Mouse (Mus musculus) heart, postnatal 4 days (tissue): ENCODE results near the gene Fam8a1. TPM values are rescaled to one million over a fixed set of nuclear protein-coding genes. Genes with fewer than 3 reads are reported as not detected.

Source experiments
- DNase-seq: peaks from one replicate; pipeline ENCODE4 v3.0.0; 2021
- total RNA-seq, 2 experiments: library from RNA; stranded (reverse); gene quantifications; 2 replicates each; pipeline ENCODE4 v1.2.3; 2021

Fam8a1 gene
- total RNA-seq, 2 experiments from 2014 or later: 46.3 to 47.7 TPM

DNA sequence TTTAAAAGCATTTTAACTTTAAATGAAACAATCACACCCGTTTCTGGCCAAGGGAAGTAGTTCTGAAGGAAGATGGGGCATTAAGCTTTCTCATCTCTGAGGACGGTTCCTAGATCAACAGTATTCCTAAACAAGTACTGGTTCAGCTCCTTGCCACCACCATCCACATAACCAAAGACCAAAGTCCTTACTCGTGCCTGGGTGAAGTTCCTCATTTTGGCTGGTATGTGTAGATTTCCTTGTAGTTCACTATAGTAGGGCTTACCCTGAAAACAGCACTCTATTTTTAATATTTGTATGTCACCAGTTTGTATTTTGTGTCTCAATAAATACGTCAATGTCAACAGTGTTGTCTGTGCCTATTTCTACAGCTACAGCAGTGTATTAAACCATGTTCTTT lies 8.4 kb downstream of the Fam8a1 start:
- DNase-seq: no peak

DNA sequence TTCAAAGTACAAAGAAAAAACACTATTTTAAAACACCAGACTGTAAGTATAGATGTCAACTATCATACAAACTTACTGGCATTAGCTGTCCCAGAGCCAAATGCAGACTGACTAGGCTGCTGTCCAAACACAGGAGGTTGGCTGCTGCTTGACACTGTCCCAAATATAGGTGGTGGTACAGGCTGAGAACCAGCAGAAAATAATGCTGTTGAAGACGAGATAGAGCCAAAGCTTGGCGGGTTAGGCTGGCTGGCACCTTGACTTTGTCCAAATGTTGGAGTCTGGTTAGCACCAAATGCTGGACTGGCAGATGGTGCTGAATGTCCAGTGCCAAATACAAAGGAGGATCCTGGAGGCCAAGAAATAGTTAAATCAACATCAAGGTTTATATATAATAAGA lies 13.6 kb downstream of the Fam8a1 start:
- peak; percentile 57 for DNase-seq

DNA sequence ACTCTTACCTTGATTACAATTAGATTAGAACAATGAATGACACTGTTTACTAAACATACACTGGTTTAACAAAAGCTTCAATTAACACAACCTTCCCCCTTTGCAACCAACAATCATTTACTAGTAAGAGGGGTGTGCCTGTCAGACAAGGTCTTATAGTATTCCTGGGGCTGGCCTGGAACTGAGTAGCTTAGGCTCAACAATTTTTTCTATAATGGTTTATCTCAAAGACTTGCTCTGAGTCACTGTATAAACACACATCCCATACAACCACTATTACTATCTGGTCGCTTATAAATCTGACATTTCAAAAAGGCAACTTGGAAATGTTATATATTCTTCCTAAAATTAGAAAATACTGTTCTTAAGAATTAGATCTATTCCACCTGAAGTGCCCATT lies 14.0 kb downstream of the Fam8a1 start:
- no peak for DNase-seq

DNA sequence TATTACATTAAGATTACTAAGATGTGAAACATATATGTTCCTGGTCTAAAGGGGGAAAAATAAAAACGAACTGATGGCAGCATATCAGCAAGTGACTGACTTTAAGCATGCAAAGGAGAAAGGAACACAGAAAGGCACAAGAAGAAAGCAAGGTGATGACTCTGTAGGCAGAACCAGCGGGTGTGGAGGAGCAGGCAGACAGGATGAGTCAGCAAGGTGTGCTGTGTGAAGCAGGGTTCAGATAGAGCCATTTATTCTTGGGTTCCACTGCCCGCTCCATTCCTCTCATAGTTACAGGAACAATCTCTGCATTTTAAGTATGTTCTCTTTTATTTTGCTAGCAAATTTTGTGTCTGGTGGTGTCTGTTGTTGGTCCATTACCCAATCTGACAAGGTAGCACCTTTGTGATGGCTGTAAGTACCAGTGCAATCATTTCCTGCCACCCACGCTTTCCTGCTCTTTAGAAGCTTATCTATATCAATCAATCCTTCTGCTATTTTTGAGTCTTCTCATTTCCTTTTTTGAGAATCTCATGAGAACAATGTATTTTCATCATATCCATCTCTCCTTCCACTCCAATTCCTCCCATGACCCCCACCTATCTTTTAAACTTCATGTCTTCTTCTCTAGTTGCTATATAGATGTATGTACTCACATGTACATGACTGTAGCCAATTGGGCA lies 21.4 kb downstream of the Fam8a1 start:
- no peak for DNase-seq

DNA sequence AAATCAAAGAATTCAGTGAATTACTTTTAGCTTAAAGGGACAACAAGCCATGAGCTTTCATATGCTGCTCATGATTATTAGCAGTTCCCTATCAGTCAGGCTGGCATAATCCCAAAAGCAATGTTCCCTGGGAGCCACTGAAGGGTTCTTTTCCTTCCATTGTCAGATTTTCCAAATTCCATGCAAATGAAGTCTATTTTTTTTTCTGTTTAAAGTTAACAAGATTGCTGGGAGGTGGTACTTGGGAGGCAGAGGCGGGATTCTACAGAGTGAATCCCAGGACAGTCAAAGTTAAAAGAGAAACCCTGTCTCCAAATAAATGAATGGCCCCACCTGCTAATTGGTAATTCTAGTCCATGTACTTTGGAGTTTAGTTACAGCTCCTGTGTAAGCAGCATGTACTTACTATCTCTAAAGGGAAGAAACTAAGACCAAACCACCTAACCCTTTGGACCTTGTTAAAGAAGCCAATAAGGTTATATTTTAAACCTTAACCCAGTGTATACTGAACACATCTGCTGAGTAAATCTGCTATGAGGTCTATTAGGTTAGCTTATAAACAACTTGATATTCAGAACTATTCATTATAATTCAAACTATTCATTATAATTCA lies 26.1 kb downstream of the Fam8a1 start:
- no peak for DNase-seq

DNA sequence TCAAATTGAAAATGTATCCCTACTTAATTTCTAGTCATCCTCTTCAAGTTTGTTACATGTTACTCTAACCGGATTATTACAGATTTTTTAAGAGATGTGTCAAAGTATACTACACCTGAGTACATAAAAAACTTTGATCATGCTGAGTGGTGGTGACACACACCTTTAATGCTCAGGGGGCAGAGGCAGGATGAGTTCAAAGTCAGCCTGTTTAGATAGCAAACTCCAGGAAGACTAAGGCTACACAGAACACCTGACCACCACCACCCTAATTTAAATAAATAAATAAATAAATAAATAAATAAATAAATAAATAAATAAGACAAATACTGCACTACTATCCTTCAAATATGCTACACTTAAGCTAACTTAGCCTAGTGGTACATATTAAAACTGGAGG lies 26.6 kb downstream of the Fam8a1 start:
- no peak for DNase-seq

DNA sequence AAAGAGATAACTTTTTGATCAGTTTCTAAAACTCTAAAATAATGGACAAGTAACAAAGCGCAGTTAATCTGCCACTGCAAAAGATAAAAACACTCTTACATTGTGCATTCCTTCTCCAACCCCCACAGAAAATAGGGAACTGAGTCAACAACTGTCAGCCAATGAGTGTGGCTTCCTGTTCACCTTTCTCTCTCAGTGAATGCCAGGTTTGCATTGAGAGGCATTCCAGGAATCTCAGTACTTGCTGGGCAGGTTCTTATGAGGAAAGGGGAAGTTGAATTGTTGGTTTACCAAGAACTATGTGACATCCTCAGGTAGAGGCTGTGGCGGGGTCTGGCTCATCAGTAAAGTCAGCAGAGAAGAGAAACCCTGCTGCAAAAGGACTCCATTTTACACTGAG lies 27.5 kb downstream of the Fam8a1 start:
- no peak for DNase-seq

DNA sequence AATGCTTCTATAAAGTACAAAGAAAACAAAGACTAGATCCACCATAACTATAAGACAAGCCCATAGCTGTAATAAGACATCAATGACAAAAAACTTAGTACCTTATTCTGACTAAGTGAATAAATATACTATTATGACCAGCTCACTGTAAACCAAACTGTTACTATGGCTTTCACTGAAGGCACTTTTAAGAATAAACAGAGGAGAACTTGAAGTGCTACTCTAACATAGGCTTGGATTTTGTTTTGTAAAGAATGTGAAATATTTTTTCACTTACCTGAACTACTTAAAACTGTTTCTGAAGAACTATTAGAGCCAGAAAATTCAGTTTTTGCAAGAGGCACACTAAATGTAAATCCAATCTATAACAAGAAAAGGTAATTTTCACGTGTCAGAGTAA lies 30.1 kb downstream of the Fam8a1 start:
- no peak for DNase-seq

DNA sequence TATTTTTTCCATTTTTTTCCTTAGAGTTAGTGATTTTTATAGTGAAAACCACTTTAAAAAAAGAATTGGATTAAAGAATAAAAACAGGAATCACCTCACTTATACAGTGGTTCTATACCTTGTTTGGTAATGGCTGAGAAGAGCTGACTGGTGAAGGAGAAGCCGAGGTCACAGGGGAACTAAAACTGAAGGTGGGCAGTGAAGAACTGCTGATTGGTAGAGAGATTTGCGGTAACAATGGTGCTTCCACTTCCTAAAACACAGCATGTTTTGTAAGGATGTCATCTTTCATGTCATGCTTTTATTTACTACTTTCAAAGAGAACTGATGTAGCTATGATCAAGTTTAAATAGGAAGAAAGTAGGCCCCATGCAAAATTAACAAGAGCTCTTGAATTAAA lies 32.2 kb downstream of the Fam8a1 start:
- DNase-seq: no peak

DNA sequence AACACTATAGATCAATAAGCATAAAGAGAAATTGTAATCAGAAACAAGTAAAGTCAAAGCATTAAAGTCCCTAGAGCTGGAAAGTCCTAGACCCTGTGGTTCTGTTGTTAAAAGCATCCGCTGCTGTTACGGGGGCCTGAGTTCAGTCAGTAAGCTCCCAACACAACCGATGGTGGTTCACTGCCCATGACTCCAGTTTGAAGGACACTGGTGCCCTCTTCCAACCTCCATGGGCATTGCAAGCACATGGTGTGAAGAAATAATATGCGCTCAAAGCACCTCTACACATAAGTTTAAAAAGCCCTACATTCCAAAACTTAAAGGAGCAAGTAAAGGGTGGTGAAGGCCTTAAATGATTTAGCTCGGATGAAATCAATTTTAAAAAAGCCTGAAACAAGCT lies 33.8 kb downstream of the Fam8a1 start:
- DNase-seq: no peak

DNA sequence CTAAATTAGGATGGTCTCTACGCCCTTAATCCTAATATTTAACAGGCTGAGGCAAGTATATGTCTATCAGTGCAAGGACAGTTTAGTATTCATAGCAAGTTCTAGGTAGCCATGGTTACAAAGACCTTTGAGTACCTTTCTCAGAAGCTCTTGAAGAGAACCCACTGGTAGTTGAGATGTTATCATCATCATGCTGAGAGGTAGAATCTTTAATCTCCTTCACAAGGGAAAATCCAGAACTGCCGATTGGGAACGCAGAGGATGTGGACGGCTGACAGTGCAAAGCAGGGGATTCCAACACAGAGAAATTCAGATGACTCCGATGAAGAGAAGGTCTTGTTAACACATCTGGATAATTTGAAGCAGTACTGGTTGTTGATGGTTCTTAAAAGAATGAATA lies 44.2 kb downstream of the Fam8a1 start:
- no peak for DNase-seq

DNA sequence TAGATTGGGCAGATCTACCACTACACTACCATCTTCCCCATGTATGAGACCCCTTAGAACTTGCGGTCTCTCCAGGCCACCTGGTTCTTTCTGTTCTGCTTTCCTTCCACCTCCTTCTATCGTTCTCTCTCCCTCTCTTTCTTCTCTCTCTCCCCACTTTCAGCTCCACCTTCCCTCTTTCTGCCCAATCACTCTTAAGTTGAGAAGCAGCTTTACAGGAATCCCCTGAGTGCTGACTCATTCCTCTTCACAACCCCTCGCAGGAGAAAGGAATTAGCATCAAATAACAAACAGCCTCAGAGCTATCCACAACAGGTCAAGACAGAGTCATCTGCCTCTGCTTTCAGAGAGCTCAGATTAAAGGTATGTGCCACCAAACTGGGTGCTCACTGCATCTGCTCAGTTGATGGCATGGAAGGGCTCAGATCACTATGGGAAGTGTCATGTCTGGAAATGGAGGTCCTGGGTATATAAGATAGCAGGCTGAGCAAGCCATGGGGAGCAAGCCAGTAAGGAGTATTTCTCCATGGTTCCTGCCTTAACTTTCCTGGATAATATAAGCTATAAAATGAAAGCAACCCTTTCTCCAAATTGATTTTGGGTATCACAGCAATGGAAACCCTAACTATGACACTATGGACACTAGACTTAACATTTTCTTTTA lies 46.8 kb downstream of the Fam8a1 start:
- DNase-seq: no peak

DNA sequence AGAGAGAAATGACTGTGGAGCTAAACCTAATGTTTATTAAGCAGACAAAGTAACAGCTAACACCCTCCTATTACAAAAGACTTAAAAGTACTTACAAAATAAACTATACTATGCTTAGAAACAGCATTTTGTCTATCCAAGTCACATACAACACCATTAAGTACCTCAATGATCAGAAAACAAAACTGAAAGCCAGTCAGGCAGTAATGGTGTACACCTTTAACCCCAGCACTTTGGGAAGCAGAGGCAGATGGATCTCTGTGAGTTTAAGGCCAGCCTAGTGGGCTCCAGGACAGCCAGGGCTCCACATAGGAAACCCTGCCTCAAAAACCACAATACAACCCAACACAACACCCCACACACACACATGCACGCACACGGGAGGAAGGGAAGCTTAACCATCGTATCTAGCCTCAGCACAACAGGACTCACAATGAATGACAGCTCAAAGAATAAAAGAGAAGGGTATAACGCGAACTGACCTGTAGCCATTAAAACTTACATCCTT lies 49.6 kb downstream of the Fam8a1 start:
- no peak for DNase-seq

DNA sequence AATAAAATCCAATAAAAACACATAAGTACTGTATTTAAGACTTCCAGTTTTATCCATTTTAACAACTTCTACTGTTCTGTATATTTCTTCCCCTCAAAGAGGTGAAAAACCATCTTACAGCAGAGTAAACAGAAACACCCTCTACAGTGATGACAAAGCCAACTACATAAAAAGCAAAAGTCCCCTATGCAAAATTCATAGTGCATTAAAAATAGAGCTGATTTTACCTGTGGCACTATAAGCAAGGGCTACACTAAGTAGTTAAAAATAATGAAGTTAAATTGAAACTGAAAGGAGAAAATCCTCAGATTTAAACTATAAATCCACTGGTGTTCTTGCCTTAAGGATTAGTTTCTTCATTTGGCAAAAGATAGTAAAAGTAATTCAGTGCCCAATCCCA lies 51.7 kb downstream of the Fam8a1 start:
- no peak for DNase-seq

DNA sequence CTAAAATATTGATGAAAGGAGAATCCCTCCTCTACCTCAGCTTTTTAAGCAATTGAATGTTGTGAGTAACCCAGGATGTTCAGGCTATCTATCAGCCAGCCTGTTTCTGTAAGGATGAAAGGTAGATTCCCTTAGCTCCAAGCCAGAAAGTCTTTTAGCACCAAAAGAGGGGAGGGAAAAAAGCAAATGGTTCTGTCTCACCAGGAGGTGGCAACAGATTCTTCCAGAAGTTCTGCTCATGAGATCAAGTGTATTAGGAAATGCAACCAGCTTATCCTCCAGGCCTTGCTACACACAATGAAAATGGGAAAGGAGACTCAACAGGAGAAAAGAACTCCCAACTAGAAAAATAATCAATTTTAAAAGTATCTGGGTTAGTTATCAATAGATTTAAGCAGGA lies 55.0 kb downstream of the Fam8a1 start:
- no peak for DNase-seq

DNA sequence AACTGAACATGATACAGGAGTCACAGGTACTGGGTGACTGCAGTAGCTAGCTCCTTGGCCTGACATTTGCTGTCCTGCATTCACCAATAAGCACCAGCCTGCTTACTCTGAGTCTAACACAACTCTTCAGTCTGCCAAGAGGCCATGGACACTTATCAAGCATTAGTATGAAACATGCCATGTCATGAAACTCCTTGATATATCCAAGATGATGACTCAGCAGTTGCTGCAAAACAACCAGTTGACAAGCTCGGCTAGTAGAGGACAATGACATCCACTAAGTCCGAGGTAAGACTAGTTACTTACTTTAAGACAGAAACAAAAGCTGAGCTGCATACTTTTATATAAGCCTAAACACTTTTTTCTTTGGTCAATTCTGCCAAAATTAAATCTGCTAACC lies 55.9 kb downstream of the Fam8a1 start:
- peak; percentile 13 for DNase-seq

DNA sequence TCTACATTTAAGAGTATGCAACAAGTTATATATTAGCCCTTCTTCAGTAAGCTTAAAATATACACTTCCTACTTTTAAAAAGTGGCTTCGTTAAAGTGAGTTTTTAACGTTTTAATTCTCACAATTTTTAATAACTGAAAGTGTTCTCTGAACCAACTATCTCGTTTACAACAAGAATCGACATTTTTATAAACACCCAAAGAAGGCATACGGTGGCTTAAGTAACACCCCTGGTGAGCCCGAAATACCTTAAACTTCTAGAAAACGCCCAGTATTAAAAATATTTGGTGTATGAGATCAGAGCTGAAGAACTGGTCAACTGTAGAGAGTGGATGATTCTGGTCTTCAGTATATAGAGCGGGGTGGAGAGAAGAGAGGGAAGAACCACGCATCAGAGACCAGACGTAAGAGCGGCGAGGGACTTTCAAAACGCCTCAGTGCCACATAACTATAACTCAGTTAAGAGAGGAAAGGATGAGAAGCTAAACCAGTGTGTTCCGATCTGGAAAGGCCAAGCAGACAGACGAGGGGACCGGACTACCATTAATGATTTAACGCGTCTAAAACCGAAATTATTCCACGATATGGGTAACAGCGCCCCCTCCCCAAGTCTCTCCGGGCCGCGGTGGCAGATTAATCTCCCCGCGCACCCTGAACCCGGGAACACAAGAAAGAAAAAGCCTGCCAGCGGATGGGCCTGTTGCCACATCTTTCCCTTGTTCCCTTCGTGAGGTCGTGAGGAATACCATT lies 57.1 kb downstream of the Fam8a1 start:
- DNase-seq: no peak

DNA sequence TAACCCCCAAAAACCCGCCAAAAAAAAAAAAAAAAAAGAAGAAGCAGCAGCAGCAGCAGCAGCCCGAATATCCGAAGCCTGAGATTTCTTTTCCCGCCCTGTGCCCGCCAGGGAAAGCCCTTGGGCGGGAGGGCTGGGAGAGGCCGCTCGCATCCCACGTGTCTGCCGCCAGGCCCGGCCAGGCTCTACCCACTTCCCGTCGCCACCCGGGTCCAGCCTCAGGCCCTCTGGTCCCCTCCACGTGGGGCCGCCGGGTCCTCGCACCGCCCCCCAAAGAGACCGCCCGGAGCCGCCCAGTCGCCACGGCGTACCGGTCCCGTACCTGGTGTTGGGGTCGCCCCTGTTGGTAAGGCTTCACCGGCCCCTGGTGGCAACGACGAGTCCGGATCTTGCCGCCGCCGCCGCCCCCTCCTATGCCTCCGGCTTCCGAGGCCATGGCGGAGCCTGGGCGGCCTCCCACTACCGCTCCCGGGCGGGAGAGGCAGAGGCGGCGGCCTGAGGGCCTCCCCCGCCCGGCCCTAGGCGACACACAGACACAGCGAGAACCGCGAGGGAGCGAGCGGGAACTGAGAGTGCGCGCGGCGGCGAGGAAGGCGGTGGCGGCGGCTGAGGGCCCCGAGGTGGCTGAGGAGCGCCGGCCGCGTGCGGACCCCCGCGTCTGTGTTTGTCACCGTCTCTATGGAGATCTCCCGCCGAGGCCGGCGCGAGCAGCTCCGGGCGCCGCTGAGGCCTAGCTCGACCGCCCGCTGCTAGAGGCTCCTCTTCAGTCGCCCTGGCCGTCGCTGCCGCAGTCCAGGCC lies 57.9 kb downstream of the Fam8a1 start:
- DNase-seq: peak; percentile 74
